In genomic region chrX:137812151-137812550, GRCm38 (mm10) we compare ENCODE assay signal across 18 mouse cellular contexts.
"Had no signal": no experiment of that assay in that cellular context is flagged by ENCODE, and none has a peak within 500 bp of the region (broad histone marks: within the 10 kb centered on the region; RNA-seq: fewer than 3 reads in every experiment).

No protein-coding gene starts in this region.

- H3K36me3 ChIP-seq: limb, embryonic 10.5 days; liver, embryonic 15.5 days; midbrain, embryonic 15.5 days; neural tube, embryonic 12.5 days had no signal

- H3K9me3 ChIP-seq: limb, embryonic 10.5 days; liver, embryonic 15.5 days; megakaryocyte, embryonic 14.5 days; midbrain, embryonic 15.5 days; neural tube, embryonic 12.5 days had no signal

- H3K4me2 ChIP-seq: liver, embryonic 11.5 days; liver, embryonic 15.5 days; midbrain, embryonic 11.5 days; midbrain, embryonic 15.5 days; neural tube, embryonic 12.5 days had no signal

- H3K9ac ChIP-seq: liver, embryonic 15.5 days; midbrain, embryonic 15.5 days; neural tube, embryonic 12.5 days had no signal

- H3K4me3 ChIP-seq: limb, embryonic 10.5 days; liver, embryonic 15.5 days; megakaryocyte, embryonic 14.5 days; midbrain, embryonic 15.5 days; neural tube, embryonic 12.5 days had no signal

- H3K27me3 ChIP-seq: liver, embryonic 15.5 days; megakaryocyte, embryonic 14.5 days; midbrain, embryonic 15.5 days; neural tube, embryonic 12.5 days had no signal

- H3K4me1 ChIP-seq: limb, embryonic 10.5 days; liver, embryonic 15.5 days; megakaryocyte, embryonic 14.5 days; midbrain, embryonic 15.5 days; neural tube, embryonic 12.5 days had no signal

- H3K27ac ChIP-seq: kidney, postnatal 0 days; limb, embryonic 10.5 days; liver, embryonic 15.5 days; macrophage; midbrain, embryonic 15.5 days; neural tube, embryonic 12.5 days had no signal

- DNase-seq: kidney, adult 11 months; kidney, adult 9 months; kidney, postnatal 36 days; layer of hippocampus, adult 9-11 months; lung, adult 2 months; lung, postnatal 10 days; right cerebral cortex, postnatal 14 days; thymus, adult 2 months; thymus, postnatal 25 days had no signal

- ATAC-seq: midbrain, embryonic 15.5 days had no signal
